Mouse (Mus musculus) cerebellum, adult (tissue): ENCODE results near the gene Vmn1r237.

Experiments
- ATAC-seq: cut with Nextera tagmentation; 2 replicates; pipeline ENCODE4 v1.9.2; 2017; ENCODE audit warnings: mild to moderate bottlenecking, moderate library complexity, mixed read lengths; ENCODE audit not compliant: insufficient number of reproducible peaks, low FRiP score, low TSS enrichment

Vmn1r237 gene

GRCm38 (mm10) chr17:21311565-21311964 lies at the start of gene Vmn1r237:
Gene Vmn1r237, plus strand, starts transcription at chr17:21311865.
- no peak for ATAC-seq

GRCm38 (mm10) chr17:21272103-21272502 lies 39.6 kb upstream of the Vmn1r237 start:
- peak; percentile 64; the same call in 1 of the 2 replicates for ATAC-seq

GRCm38 (mm10) chr17:21282642-21283041 lies 29.0 kb upstream of the Vmn1r237 start, which contains the start of gene Vmn1r236:
Gene Vmn1r236, plus strand, starts transcription at chr17:21282942.
- no peak for ATAC-seq

GRCm38 (mm10) chr17:21284395-21284794 lies 27.3 kb upstream of the Vmn1r237 start:
- no peak for ATAC-seq

- ATAC-seq: no peak
These were observed 22.0 kb upstream of the Vmn1r237 start for GRCm38 (mm10) chr17:21289695-21290094.
